Mouse (Mus musculus) regulatory T cell (primary cell): ENCODE results near the gene Olfr1111.
"Not testable (repeated sequence)": the region's sequence is repeated elsewhere in the genome, so short reads cannot be mapped to it uniquely, and the experiment has no call there.

Experiments used
- in situ Hi-C: fragments of 300-600 bp; cut with MboI, MseI; formaldehyde crosslinking; loops from one replicate; pipeline ENCODE4 v1.15.1; 2025; ENCODE audit warnings: high pct_unique_total_duplicates

The Olfr1111 gene

GRCm38 (mm10) chr2:87152524-87152923 lies at the start of gene Olfr1111:
Olfr1111 (minus strand) TSS chr2:87152624.
- in situ Hi-C loops = no loop called here

GRCm38 (mm10) chr2:87187498-87187897 lies 35.1 kb upstream of the Olfr1111 start, which contains the start of gene Olfr1112:
Olfr1112 (plus strand) TSS chr2:87187798.
- in situ Hi-C loops = no loop called here

DNA sequence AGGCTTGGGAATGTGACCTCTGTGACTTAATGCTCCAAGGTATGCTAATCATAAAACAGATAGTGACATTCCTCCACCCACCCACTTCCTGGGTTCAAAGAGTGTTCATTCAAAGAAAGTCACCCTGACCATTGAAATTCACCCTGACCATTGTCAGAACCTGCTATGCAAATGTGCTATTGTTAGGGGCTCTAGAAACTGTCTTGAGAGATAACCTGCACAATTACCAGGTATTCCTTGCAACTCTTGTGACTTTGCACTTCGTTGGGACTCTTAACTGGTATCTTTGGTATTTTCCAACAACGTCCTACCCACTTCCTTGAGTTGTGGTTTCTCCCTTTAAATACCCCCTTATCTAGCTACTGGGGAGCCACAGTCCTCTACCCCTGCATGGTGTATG lies 15.3 kb upstream of the Olfr1111 start:
- in situ Hi-C loops = not testable (repeated sequence)

GRCm38 (mm10) chr2:87140200-87140599 lies 12.2 kb downstream of the Olfr1111 start, which contains the start of gene Olfr1110:
Olfr1110 (minus strand) TSS chr2:87140300.
- in situ Hi-C loops = no loop called here

GRCm38 (mm10) chr2:87114467-87114866 lies 38.0 kb downstream of the Olfr1111 start, which contains the start of gene Olfr259:
Olfr259 (minus strand) TSS chr2:87114567.
- in situ Hi-C loops = no loop called here
